Mouse (Mus musculus) kidney, adult 10 weeks (tissue): ENCODE measurements around the gene Dnah9. TPM values are rescaled to one million over a fixed set of nuclear protein-coding genes. Genes with fewer than 3 reads are reported as not detected.

Source experiments
- polyA plus RNA-seq: library from polyadenylated mRNA; stranded (reverse); fragments of 350-450 nt; fragmentation: Illumina TruSeq; extraction: RNeasy Lipid Tissue Mini Kit (QIAGEN cat#74804); gene quantifications from one replicate; pipeline ENCODE4 v1.2.3, GENCODE M21; 2014; ENCODE audit warnings: low read depth, low replicate concordance

The Dnah9 gene
- polyA plus RNA-seq: not detected

DNA sequence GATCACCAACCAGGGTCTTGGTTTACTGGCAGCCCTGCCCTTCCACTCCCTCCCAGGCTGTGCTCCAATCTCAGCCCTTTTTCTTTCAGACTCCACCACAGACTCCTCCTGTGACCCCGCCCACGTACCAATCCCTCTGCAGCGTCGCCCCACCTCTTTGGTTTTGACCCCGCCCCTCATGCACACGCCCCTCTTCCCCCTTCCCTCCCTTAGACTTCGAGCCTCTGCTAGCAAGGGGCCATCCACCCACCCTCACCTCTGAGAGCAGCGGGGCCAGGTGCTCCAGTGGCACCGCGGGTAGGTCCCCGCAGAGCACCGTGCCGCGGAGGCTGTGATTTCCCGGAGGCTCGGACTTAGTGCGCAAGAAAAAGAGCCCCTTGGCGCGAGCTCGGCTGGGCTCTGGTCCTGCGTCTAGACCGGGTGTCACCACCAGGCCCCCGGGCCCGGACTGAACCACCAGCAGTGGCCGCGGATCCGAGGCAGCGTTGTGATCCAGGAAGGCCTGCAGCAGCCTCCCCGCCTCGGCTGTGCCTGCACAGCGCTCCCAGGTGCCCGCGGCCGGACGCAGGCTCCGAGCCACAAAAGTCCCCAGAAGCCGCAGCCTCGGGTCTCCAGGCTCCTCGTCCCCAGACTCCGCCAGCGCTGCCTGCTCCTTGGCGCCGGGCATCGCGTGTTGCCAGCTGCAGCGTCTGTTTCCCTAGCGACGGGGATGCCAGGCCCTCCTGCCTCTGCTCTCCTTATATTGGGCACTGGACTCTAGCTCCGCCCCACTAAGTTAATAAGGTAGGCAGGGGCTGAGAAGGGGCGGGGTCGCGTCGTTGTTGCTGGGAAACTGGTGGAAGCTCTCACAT, at the start of gene Dnah9:
Gene Dnah9 (minus strand): TSS at position 751 of the 851 bp plus-strand sequence.

DNA sequence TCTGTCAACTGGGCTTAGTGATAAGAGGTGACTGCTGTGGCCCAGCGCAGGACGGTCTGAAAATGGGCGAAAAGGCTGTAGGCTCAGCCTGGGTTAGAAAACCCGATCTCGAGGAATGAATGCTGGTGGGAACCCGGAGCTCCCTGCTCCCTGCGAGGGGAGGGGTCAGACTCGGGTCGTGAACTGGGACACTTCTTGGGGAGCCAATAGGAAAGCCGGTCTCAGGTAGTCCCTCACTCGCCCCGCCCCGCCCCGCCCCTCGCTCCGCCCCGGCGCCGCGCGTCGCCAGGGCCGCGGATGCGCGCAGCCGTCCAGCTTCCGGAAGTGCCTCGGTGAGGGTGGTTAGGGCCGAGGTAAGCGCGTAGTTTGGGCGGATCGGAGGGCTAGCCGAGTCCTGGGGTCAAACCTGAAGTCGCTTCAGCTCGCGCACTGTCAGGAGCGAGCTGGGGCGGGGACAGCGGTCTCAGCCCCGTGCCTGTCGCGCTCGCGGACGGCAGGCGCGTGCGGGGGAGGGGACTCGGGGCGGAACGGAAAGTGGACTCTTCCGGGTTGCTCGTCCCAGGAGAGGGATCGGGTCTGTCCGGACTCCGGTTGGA, 361.3 kb downstream of the Dnah9 start, which contains the start of gene Zkscan6:
Gene Zkscan6 (plus strand): TSS at position 267 of the 596 bp plus-strand sequence.

DNA sequence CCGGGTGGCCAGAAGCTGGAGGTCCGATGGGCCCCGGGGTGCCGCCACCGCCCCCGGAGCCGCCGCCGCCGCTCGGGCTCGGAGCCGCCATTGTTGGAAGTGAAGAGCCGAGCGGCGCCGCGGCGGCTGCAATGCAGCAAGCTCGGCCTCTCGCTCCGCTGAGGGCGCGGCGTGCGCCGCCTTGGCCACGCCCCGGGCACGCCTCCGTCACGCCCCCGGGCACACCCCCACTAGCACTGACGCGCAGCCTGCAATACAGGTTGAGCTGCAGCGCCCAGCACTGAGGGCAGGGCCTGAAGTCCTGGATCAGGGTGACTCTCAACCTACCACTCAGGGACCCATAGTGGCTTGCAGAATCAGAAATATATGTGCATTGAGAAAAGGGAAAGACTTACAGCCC, 380.2 kb downstream of the Dnah9 start, which contains the start of gene Map2k4:
Gene Map2k4 (minus strand): TSS at position 144 of the 400 bp plus-strand sequence.

